Mouse (Mus musculus) MEL (cell line): ENCODE data around the gene Tln2.

ENCODE experiments used
- CHD1 ChIP-seq: IDR thresholded peaks from 2 replicates; pipeline ENCODE4 v1.6.1; 2012; ENCODE audit warnings: low read depth, mild to moderate bottlenecking, inconsistent platforms, low read length, improper control_type of control experiment
- CHD2 ChIP-seq: IDR thresholded peaks from 2 replicates; pipeline ENCODE4 v1.6.1; 2011; ENCODE audit warnings: low read length, improper control_type of control experiment
- CTCF ChIP-seq, 3 experiments: IDR thresholded peaks in 2 of 3; conservative IDR thresholded peaks in 1 of 3; 2 replicates each; pipeline ENCODE4 v1.5.1; 2011 to 2012; ENCODE audit warnings: low read length in 3 of 3, low read depth in 2 of 3, mild to moderate bottlenecking in 2 of 3, improper control_type of control experiment in 1 of 3, inconsistent platforms in 1 of 3, mixed read lengths in 1 of 3, moderate library complexity in 1 of 3; ENCODE audit not compliant: control insufficient read depth in 1 of 3, insufficient read depth in 1 of 3, poor library complexity in 1 of 3, severe bottlenecking in 1 of 3
- E2F4 ChIP-seq: IDR thresholded peaks from 2 replicates; pipeline ENCODE4 v1.6.1; 2011; ENCODE audit warnings: low read depth, low read length, improper control_type of control experiment, borderline replicate concordance
- GATA1 ChIP-seq: IDR thresholded peaks from 2 replicates; pipeline ENCODE4 v1.6.1; 2011; ENCODE audit warnings: low read depth, low read length, improper control_type of control experiment
- MXI1 ChIP-seq: IDR thresholded peaks from 2 replicates; pipeline ENCODE4 v1.6.1; 2011; ENCODE audit warnings: mild to moderate bottlenecking, low read depth, low read length, improper control_type of control experiment
- NELFE ChIP-seq: IDR thresholded peaks from 2 replicates; pipeline ENCODE4 v1.6.1; 2011; ENCODE audit warnings: low read depth, low read length, improper control_type of control experiment
- POLR2A ChIP-seq, 2 experiments: IDR thresholded peaks; 2 replicates each; pipeline ENCODE4 v1.6.1; 2011 to 2012; ENCODE audit warnings: low read length in 2 of 2, mild to moderate bottlenecking in 2 of 2, control low read depth in 1 of 2, improper control_type of control experiment in 1 of 2, low read depth in 1 of 2, moderate library complexity in 1 of 2; ENCODE audit not compliant: control insufficient read depth in 1 of 2, insufficient read depth in 1 of 2, poor library complexity in 1 of 2
- RAD21 ChIP-seq: IDR thresholded peaks from 2 replicates; pipeline ENCODE4 v1.6.1; 2011; ENCODE audit warnings: mild to moderate bottlenecking, low read depth, low read length, improper control_type of control experiment
- SMC3 ChIP-seq: IDR thresholded peaks from 2 replicates; pipeline ENCODE4 v1.6.1; 2011; ENCODE audit warnings: low read depth, low read length, improper control_type of control experiment
- ZC3H11A ChIP-seq: IDR thresholded peaks from 2 replicates; pipeline ENCODE4 v1.6.1; 2012; ENCODE audit warnings: low read depth, mild to moderate bottlenecking, inconsistent platforms, low read length, improper control_type of control experiment

DNA sequence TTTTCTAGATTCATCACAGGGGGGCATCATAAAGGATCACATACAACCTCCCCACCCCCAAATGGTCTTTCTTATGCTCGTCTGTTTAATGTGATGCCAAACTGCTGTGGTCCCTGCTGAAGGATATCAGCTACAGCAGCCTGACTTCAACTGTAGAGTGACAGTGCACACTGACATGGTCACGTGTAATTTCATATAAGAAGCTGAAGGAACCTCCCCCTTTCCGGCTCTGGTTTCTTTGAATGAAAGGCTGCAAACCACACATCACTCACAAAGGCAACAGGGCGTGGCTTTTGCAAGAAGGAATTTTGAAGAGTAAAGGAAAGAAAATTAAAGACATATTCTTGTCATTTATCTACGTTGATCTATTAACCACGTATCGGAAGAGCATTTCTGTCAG, 154.8 kb downstream of the Tln2 start:
- TF ChIP-seq POLR2A (IDR thresholded peaks at IDR 0.05; ENCODE audit: control insufficient read depth in 1 of 2, insufficient read depth in 1 of 2, low read depth in 1 of 2, low read length in 2 of 2, poor library complexity in 1 of 2) (no peak), CTCF (IDR thresholded peaks at IDR 0.05 in 2 of 3, conservative IDR thresholded peaks at IDR 0.05 in 1 of 3; ENCODE audit: control insufficient read depth in 1 of 3, insufficient read depth in 1 of 3, low read depth in 2 of 3, low read length in 3 of 3, poor library complexity in 1 of 3, severe bottlenecking in 1 of 3) (no peak), CHD2 (no peak), MXI1 (no peak), CHD1 (no peak), RAD21 (no peak), SMC3 (no peak), ZC3H11A (no peak), NELFE (no peak), GATA1 (no peak), E2F4 (no peak)
